Mouse (Mus musculus): ENCODE measurements around the gene Acot11.

Gene Acot11

DNA sequence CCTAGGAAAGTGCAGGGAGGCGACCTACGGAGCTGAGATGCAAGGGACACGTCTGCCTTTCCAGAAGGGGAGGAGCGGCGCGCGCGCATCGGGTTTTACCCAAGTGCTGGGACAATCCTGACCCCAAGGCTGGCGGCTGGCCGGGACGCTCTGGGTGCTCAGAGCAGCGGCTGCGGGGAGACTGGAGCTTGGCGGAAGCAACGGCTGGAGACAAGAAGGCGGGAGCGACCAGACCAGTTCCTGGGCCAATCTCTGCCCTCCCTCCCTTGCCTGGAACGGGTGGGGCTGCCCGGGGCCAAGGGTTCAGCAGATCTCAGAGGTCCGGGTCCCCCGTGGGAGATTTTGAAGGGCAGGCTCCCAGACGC, at the start of gene Acot11:
Gene Acot11 (minus strand): TSS at position 89 of the 365 bp plus-strand sequence.
- no peak for DNase-seq

- no peak for DNase-seq
These were observed 43.7 kb upstream of the Acot11 start for GRCm38 (mm10) chr4:106848290-106849092.

DNA sequence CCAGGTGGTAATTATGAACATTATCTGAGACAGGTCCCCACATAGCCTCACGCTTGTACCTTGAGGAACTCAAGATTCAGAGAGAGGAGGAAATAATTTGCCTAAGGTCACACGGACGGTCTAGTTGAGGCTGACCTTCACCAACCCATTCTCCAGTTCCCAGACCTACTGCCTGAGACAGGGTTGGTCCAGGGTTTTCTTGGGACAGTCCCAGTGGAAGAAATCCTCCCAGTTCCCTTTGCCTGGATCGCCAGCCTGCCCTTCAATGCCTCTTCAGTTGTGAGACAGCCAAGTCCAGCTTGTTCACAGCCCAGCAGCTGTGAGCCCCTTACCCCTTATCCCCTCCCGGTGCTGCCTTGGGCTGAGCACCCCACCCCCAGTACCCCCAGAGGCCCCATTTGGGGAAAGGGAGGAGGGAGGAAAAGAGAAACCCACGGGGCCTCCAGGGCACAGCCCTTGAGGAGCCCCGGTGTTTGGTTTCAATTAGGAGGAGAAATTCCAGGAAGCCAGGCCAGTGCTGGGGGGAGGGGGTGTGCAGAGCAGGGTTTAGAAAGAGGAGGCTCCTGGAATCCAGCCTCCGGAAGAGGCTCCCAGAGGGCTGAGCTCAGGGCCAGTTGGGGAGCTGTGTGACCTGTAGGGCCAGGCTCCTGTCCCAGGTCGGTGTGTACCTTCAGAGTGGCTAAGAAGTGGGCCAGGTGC, 42.9 kb upstream of the Acot11 start:
- no peak for DNase-seq

DNA sequence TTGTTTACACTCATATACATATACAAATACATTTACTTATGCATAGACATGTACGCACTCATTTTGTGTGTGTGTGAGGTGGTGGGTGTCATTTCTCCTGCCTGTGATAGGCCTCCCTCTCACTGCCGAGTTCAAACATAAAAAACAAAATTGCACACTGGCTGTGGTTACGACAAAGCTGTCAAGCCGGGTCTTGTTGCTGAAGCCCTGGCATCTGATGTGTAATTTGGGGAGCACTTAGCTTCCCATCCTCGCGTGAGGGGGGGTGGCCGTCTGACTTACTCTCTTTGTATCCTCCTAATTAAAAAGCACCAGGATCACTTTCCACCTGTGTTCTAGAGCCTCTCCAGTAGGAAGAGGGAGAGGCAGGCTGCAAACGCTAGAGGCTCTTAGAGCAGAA, 37.8 kb upstream of the Acot11 start:
- peak; percentile 53 for DNase-seq

DNA sequence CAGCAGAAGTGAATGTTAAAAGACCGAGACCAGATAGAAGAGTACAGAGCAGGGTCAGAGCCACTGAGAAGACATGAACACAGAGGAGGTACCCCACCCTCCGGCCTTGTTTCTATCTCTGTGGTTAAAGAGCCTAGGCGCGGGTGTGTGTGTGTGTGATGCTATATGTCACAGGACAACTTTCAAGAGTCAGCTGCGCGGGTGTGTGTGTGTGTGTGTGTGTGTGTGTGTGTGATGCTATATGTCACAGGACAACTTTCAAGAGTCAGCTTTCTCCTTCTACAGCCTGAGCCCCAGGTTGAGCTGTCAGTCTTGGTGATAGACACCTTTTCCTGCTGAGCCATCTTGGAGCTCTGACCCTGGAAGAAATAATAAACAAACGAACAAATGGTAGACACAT, 37.1 kb upstream of the Acot11 start:
- peak; percentile 57 for DNase-seq

GRCm38 (mm10) chr4:106841303-106841702, 36.5 kb upstream of the Acot11 start:
- peak; percentile 46 for DNase-seq

DNA sequence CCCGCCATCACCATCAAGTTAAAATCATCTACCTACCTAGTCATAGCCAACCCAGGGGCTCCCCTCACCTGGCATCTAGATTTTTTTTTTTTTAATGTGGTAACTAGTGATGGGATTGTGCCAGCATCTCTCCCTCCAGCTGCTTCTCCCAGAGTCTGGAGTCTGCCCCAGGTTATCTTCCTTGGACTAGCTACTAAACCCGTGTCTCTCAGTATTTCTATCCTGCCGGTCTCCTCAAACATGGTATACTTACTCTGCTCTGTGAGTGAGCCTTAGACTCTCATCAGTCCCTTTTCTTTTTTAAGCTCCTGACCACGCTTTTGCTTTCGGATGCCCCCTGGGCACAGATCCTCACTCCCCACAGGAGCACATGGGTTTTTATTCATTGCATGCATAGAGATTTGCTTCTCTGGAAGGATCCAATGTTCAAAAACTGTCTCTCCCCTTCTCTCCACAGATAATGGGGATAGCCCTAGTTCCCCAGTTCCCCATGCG, 35.9 kb upstream of the Acot11 start:
- no peak for DNase-seq

- peak; percentile 91 for DNase-seq
These were observed 35.3 kb upstream of the Acot11 start for GRCm38 (mm10) chr4:106839964-106840611.

DNA sequence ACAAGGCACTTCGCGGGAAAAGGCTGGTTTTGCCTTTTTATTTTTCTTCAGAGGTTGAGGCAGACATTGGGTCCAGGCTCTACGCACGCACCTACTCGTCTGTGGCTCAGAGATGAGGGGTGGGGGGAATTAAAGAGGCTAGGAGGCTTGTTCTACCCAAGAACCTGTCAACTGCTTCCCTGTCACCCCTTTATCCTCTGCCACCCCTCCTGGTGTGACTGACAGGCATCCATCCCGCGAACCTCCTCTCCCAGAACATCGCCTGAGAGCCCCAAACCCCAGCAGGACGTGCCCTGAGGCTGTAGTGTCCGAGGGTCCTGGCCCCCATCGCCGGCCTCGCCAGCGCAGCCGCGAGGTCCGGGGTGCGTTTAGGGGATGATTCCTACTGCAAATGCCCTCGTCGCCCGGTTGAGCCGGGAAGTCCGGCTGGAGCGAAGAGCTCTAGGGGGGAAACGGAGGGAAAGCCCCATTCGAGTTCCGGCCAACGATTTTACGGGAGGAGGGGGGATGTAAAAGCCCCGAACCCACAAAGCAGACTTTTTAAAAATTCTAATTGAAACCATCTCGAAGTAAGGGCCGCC, 34.5 kb upstream of the Acot11 start:
- DNase-seq, result no peak

GRCm38 (mm10) chr4:106838548-106839253, 33.9 kb upstream of the Acot11 start:
- peak; percentile 99 for DNase-seq

DNA sequence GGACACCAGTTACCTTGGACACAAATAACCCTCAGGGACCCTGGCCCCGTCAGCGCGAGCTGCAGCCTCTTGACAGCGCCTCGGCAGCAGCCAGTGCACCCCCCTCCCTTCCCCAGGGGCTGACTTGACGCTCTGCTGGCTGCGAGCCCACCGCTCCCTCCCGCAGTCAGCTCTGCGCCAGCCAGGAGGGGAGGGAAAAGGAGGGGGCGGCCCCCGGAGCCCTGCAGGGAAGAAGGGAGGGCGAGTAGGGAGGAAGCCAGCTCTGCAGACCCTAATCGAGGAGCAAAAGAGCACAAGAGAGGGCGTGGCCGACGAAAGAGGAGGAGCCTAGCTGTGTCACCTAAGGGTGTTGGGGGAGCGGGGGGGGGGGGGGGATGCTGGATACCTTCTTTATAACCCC, 33.2 kb upstream of the Acot11 start:
- DNase-seq, result peak; percentile 52

DNA sequence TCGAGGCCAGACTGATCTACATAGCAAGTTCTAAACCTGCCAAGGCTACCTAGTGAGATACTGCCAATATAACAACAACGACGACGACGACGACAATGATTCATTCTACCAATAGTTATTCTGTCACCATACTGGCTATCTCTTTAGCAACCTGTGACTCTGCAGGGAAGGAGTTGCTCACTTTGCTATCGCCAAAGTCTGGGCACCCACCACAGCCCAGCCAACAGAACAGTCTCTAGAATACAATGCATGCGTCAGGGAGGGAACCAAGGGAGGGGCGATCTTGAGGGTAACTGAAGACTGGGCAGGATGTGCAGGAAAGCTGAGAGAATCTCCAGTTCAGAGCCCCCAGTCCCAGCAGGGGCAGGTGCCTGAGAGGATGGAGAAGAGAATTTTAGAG, 32.6 kb upstream of the Acot11 start:
- no peak for DNase-seq

- no peak for DNase-seq
These were observed 25.8 kb upstream of the Acot11 start for GRCm38 (mm10) chr4:106830545-106831112.

DNA sequence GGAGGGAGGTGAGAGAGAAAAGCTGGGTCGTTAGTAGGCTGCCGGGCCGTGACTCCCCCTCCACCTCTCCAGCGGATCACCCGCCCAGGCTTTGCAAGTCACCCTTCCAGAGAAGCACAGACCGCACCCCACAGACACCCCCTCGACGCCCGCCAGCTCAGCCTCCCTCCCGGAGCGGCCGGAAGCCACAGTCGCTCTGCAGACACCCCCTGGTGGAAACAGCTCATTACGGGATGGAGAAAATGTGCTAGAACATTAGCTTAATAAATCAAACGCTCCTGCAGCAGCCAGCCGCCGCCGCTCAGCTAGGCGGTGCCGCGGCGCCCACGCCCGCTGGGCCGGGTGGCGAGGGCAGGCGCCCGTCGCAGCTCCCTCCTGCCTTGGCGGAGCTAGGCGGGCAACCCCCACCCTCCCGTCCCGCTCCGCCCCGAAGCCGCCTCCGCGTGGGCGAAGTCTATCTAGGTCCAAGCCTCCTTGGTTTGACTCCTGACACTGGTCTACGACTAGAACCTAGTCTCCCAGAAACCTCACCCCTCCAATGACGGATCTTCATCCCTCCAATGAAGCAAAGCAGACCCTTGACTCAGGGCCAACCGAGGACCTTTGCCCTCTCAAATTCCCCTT, 23.1 kb upstream of the Acot11 start:
- peak; percentile 91 for DNase-seq

DNA sequence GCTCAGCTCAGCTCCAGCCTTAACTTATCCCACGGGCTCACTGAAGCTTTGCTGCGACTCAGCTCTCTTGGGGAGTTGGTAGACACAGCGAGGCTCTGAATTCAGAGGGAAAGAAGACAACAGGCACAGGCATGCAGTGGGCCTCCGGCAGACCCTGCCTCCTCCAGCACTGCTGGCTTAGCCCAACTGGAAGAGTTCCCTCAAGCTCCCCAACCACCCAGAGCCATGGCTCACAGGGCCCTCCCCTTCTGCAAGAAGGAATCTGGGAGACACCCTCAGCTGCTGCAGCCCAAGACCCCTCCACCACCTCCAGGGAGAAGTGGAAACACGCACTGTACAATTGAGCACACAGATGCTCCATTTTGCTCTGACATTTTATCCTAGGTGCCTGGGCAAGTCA, 20.4 kb upstream of the Acot11 start:
- no peak for DNase-seq

DNA sequence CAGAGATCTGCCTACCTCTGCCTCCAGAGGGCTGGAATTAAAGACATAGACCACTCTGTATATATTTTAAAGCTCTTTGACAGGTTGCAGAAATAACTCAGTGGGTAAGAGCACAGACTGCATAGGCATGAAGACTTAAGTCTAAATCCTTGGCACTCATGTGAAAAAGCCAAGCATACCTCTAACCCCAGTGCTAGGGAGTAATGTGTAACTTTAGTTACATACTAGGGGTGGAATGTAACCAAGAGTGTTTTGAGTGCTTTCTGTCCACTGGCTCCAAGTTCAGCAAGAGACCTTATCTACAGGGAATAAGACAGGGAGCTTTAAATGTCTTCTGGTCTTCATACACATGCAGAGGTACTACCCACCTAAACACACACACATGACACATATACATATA, 14.6 kb upstream of the Acot11 start:
- DNase-seq, result no peak

DNA sequence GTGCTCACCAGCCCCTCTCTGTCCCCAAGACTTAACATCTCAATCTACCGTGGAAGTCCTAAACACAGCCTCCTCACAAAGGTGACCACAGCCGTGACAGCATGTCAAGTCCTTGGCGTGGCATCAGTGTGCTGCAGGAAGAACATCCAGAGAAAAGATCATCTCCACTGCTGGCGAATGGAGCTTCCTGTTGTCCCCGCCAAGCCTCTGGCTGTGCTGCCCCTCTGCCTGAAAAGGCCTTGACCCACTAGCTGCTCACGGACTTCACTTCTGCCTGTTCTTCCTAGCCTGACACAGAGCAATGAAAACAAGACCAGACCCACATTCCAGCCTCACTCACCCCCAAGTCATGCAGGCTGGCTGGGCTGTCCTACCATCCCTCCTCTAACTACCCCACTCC, 13.5 kb upstream of the Acot11 start:
- DNase-seq, result no peak

DNA sequence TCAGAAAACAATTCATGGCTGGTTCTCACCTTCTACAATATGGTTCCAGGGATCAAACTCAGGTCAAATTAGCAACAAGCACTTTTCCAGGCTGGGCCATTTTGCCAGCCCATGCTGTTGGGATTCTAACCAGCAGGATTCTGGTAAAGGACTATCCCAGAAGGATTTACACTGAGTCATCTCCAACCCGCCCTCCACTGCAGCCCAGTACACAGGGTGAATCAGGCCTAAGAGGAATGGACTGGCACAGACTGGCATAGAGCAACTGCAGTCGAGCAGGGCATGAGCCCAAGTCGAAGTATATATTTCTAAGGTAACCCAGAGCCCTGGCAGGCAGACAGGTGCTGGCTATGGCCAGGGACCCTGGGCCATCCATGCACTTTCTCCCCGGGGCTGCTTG, 12.2 kb upstream of the Acot11 start:
- no peak for DNase-seq

DNA sequence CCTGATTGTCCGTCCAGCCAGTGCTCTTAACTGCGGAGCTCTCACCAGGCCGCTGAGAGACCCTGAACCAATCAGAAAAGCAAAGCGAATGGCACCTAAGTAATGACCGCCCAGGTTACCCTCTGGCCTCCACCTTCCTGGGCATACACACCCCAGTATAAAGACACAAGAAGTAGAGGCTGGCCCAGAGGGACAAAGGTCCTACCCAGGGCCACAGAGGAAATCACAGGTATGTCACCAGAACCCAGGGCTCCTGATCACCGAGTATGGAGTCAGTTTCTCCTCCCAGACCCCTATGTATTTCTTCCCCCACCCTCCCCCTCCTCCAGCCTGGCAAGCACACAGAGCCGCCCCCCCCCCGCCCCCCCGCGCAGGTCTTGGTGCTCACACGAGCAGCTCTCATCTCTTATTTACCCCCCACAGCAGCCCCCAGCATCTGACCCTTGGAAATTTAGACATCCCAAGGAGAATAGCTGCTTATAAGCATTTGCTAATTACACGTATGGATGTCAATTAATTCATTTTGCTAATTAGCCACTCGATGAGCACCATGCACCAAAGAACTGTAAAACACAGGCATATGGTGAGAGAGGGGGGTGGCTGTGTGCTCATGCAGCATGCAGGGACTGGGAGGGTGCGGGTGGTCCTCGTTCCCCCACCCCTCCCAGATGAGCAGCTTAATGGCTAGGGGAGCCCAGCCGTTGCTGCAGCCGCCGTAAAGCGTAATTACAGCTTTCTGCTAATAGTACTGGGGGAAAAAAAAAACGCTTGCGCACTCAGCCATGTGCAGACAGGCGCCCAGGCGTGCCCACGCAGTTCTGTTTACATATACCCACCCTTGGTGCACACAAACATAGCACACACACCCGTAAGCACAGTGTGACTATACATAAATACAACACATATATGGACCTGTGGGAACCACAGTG, 10.9 kb upstream of the Acot11 start:
- DNase-seq, result no peak

DNA sequence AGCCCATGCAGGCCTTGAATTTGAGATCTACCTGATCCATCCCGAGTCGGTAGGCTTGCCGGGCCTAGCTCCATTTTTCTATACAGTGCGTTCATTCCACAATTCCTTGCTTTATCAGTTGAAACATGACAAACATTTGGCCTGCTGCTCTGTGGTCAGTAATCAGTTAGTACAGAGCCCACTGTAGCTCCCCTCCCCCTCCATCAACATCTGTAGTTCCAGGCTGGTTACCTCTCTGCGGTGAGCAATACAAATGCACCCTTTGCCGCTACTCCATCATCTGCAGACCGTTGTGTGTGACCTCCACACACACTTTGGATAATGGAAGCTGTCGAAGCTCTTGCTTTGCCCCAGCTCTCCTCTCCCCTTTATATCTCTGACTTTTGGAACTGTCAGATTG, 6.4 kb upstream of the Acot11 start:
- no peak for DNase-seq

DNA sequence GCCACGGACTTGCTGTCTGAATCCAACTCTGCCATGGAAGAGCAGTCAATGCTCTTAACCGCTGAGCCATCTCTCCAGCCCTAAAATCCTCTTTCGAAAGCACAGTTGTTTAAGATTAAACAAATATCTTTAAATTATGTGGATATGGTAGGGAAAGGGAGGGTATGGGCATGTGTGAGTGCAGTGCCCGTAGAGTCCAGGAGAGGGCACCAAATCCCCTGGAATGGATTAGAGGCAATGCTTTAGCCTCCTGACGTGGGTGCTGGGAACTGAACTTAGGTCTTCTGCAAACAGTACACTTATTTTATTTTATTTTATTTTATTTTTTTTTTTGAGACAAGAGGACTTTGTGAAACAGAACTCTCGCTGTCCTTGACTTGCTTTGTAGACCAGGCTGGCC, 5.2 kb upstream of the Acot11 start:
- peak; percentile 52 for DNase-seq
